In the genomic region with DNA sequence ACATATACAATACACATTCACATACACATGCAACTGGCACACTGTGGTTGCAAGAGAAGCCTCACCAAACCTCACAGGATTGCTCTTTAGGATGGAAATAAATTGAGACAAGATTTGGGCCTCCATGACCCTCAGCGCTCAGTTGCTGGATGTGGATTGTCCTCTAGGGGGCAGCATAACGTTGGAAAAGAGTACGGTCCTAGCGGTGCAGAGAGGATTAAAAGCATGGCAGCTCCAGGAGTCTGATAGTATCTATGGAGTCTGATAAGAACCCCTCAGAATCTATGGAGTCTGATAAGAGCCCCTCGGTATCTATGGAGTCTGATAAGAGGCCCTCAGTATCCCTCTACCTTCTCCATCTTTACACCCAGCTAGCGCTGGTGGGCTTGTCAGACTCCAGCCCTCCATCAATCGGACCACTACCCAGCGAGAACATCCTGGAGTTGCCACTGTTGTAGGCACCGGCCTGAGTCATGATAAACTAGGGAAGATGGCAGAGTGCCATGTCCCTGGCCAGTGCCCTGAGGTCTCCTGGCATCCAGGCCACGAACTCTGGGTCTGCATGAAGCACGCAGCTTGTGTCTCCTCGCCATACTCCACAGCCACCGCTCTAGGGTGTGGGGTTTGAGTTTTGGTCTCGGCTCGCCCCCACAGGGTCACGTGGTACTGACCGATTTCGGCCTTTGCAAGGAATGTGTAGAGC, we compare ENCODE assay signal across 9 mouse cellular contexts. TPM values are rescaled to one million over a fixed set of nuclear protein-coding genes. Genes with fewer than 3 reads are reported as not detected.
A peak's percentile ranks its signal among the peaks of the same experiment; 100 is the strongest.
DNase-seq lines count a peak whose midpoint lies in the region; ATAC-seq lines count a peak whose summit lies in the region.
"Had no signal": no experiment of that assay in that cellular context is flagged by ENCODE, and none has a peak within 500 bp of the region (broad histone marks: within the 10 kb centered on the region; RNA-seq: fewer than 3 reads in every experiment).

No protein-coding gene starts in this region.

- 28% methylated on average over 18 of the region's 18 CpGs for WGBS in forebrain, embryonic 10.5 days
- WGBS in lung, embryonic 16.5 days, result 25% methylated on average over 18 of the region's 18 CpGs

- intact Hi-C loops in heart, postnatal 36 days (cut with DNase I), result loop anchor here (1.0 to 5.0 kb wide), 3 partner anchors 30 to 334 kb away; no protein-coding TSS in a partner anchor

- H3K4me3 ChIP-seq in forebrain, embryonic 10.5 days, result peak overlapping the region; percentile 41
- peak overlapping the region; percentile 4; the same call in 1 of the 2 replicates for H3K4me3 ChIP-seq in lung, embryonic 16.5 days (ENCODE audit: low read length)
- H3K4me3 ChIP-seq: liver, embryonic 15.5 days had no signal

- peak overlapping the region; percentile 31 for H3K4me2 ChIP-seq in lung, embryonic 16.5 days (ENCODE audit: low read depth, low read length)
- H3K4me2 ChIP-seq: liver, embryonic 15.5 days had no signal

- no peaks in the 10 kb centered on the region for H3K9me3 ChIP-seq in forebrain, embryonic 10.5 days
- no peaks in the 10 kb centered on the region for H3K9me3 ChIP-seq in lung, embryonic 16.5 days (ENCODE audit: control insufficient read depth, low read length)
- H3K9me3 ChIP-seq: liver, embryonic 15.5 days had no signal

- H3K9ac ChIP-seq in lung, embryonic 16.5 days (ENCODE audit: low read length), result no peak overlapping the region
- H3K9ac ChIP-seq: liver, embryonic 15.5 days had no signal

- no peaks in the 10 kb centered on the region for H3K36me3 ChIP-seq in forebrain, embryonic 10.5 days (replicated peaks)
- no peaks in the 10 kb centered on the region for H3K36me3 ChIP-seq in lung, embryonic 16.5 days (ENCODE audit: control insufficient read depth, insufficient read depth, low read length)
- H3K36me3 ChIP-seq: liver, embryonic 15.5 days had no signal

- peak; percentile 40 for DNase-seq in Muller cell, postnatal 12 days (ENCODE audit: inconsistent ontology term)
- DNase-seq in c-Kit-positive CD71-negative TER-119-negative erythroid progenitor cells, embryonic 14.5 days (ENCODE audit: low read depth), result peak; percentile 68
- peak; percentile 66 for DNase-seq in forebrain, embryonic 10.5 days (ENCODE audit: extremely low spot score, low spot score)
- peak; percentile 63 to 70 for DNase-seq in heart, postnatal 36 days
- DNase-seq in layer of hippocampus, adult 9-10 months (ENCODE audit: low spot score), result peak; percentile 55
- peak; percentile 61 for DNase-seq in ovary, postnatal 14 days (ENCODE audit: low spot score)
- DNase-seq in thymus, postnatal 4 days, result peak; percentile 78

- H3K27ac ChIP-seq in forebrain, embryonic 10.5 days, result no peak overlapping the region
- no peak overlapping the region for H3K27ac ChIP-seq in lung, embryonic 16.5 days (ENCODE audit: low read length)
- H3K27ac ChIP-seq: liver, embryonic 15.5 days had no signal

- ATAC-seq in lung, embryonic 16.5 days (ENCODE audit: low read depth), result peak; percentile 79

- H3K27me3 ChIP-seq in forebrain, embryonic 10.5 days (ENCODE audit: poor library complexity, severe bottlenecking), result 0 out of 2 replicates have a peak, but pooled peaks cover 3% of the 10 kb centered on the region
- H3K27me3 ChIP-seq in lung, embryonic 16.5 days (ENCODE audit: control insufficient read depth, insufficient read depth, low read depth, low read length), result no peaks in the 10 kb centered on the region
- H3K27me3 ChIP-seq: liver, embryonic 15.5 days had no signal

- H3K4me1 ChIP-seq in forebrain, embryonic 10.5 days, result peaks cover 6% of the 10 kb centered on the region; the same call in 1 of the 2 replicates
- H3K4me1 ChIP-seq in lung, embryonic 16.5 days (replicated peaks; ENCODE audit: control insufficient read depth, insufficient read depth, low read length), result no peaks in the 10 kb centered on the region

RNA-seq across cellular contexts. Expression of a gene that starts 11.5 kb away (rescaled TPM):
- polyA plus RNA-seq in forebrain, embryonic 10.5 days (2016; fragmentation: Nextera tagmentation; extraction: Ambion mirVana), result not detected in 2 replicates
- not detected for total RNA-seq in heart, postnatal 36 days (2021)
- not detected in 2 replicates for polyA plus RNA-seq in lung, embryonic 16.5 days (2015; fragmentation: Nextera tagmentation; extraction: Ambion mirVana)

RNA-seq across cellular contexts. Expression of a gene that starts 18.5 kb away (rescaled TPM):
- 50.0 and 52.2 TPM in 2 replicates for polyA plus RNA-seq in forebrain, embryonic 10.5 days (2016; fragmentation: Nextera tagmentation; extraction: Ambion mirVana)
- total RNA-seq in heart, postnatal 36 days (2021), result 10 to 100 TPM; 21.0 to 22.2 TPM
- polyA plus RNA-seq in lung, embryonic 16.5 days (2015; fragmentation: Nextera tagmentation; extraction: Ambion mirVana), result 49.8 and 50.6 TPM in 2 replicates

RNA-seq across cellular contexts. Expression of a gene that starts 55.4 kb away (rescaled TPM):
- polyA plus RNA-seq in forebrain, embryonic 10.5 days (2016; fragmentation: Nextera tagmentation; extraction: Ambion mirVana), result 0.11 and 0.33 TPM in 2 replicates
- total RNA-seq in heart, postnatal 36 days (2021), result not detected
- polyA plus RNA-seq in lung, embryonic 16.5 days (2015; fragmentation: Nextera tagmentation; extraction: Ambion mirVana), result 0.09 and 0.24 TPM in 2 replicates

RNA-seq across cellular contexts. Expression of a gene that starts 55.8 kb away (rescaled TPM):
- 63.7 and 65.1 TPM in 2 replicates for polyA plus RNA-seq in forebrain, embryonic 10.5 days (2016; fragmentation: Nextera tagmentation; extraction: Ambion mirVana)
- under 1 TPM; 0.16 to 0.89 TPM for total RNA-seq in heart, postnatal 36 days (2021)
- 23.4 and 25.6 TPM in 2 replicates for polyA plus RNA-seq in lung, embryonic 16.5 days (2015; fragmentation: Nextera tagmentation; extraction: Ambion mirVana)
